Mouse (Mus musculus): ENCODE data around the gene Sh3d21.

DNA sequence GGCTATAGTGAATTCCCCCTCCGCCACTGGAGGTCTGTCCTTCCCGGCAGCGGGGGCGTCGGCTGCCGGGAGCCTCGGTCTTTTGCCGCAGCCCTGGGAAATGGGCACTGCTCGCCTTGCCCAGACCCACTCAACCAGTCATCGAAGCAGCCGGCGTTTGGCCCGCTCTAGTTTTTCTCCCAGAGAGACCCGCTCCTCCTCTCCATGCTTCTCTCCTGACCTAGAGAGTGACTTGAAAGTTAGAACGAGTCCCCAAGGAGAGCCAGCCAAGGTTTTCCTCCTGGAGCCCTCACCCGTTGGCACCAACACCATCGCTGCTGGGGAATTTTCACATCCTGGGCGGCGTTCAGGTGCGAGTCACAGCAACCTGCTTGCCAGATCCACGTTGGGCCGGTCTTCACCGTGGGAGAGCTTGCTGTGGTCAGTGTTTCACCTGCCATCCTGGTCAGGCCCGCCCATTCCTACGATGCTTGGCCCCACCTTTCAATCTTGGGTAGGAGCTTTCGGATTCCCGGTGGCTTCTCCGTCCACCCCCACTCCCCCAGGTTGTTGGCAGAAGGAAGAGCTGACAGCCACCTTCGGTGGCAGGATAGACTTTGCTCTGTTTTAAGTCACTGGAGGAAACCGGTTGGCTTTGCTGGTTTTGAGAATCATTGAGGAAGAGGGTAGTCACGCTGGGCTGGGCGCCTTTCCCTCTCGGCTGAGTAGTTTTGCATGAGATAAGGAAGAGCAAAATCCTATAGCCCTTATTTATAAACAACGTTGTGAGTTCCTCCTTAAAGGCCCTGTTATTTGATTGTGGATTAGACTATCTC is 58.8 kb downstream of the Sh3d21 start:
- TF ChIP-seq POLR2A (IDR thresholded peaks at IDR 0.05; ENCODE audit: low read depth, low read length) = peak; percentile 53
- no peak for TF ChIP-seq CTCF (conservative IDR thresholded peaks at IDR 0.05; ENCODE audit: insufficient read depth, insufficient read length, low read depth, low read length)

Data from kidney, adult 2 months (tissue).